Mouse (Mus musculus) bone marrow, adult 2 months (tissue): ENCODE results near the gene Trpm8.

ENCODE experiments used
- CTCF ChIP-seq: fragments of 200-500 bp; IDR thresholded peaks from 2 replicates; pipeline ENCODE4 v1.5.1; 2011; ENCODE audit warnings: low read length, control low read depth; ENCODE audit not compliant: control insufficient read depth, insufficient read depth
- POLR2A ChIP-seq: fragments of 200-500 bp; IDR thresholded peaks from 2 replicates; pipeline ENCODE4 v1.6.1; 2011; ENCODE audit warnings: low read depth, mild to moderate bottlenecking, control low read depth, low read length, borderline replicate concordance; ENCODE audit not compliant: control insufficient read depth

- no peak for TF ChIP-seq CTCF
- no peak for TF ChIP-seq POLR2A
These were observed 19.1 kb upstream of the Trpm8 start for GRCm38 (mm10) chr1:88258361-88258760.
